Mouse (Mus musculus): Measurements from ENCODE around the gene Mpst. TPM values are rescaled to one million over a fixed set of nuclear protein-coding genes. Genes with fewer than 3 reads are reported as not detected.

The Mpst gene
- total RNA-seq, 1 experiment from 2014 or later, result 61.7 TPM

DNA sequence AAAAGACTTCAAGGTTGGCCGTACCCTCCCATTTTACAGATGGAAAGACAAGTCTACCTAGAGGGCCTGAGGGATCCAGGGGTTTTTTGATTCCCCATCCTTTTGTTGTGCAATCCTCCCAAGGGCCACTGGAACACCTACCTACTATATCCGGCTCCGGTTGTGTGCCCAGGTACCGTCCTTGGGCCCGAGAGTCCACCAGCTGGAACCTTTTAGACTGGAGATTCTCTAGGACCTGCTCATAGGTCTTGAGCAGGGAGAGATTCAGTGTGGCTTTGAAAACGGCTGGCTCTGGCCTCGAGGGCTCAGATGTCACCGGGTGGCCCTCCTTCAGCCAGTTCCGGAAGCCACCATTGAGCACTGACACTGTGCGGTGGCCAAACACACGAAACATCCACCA, 1.1 kb upstream of the Mpst start:
- no peak for DNase-seq

DNA sequence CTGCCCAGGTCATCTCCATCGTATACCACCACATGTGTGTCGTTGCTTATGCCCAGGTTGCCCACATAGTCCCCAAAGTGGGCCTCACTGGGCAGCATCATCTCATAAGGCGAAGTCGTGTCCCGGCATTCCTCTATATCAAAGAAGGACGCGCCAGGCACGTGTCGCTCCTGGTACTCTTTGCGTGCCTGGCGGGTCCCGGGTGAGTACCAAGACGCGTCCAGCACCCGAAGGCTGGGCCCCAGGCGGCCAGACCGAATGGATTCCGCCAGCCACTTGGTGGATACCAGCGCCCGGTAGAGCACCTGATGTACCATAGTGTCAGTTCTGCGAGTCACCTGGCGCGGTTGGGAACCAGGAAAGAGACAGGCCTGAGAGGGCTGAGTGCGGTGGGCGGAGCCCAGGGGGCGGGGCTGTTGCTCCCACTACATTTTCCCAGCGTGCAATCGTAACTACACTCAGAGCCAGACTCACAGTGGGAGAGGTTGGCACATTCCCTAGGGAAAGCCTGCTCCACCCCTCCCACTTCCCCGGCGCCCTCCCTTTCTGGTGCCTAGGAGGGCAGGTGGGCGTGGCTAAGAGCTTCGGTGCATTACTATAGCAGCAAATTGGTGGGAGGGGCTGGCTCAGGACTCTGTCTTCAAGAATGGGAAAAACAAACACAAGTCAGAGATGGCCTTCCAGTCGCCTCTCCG, 552 bp upstream of the Mpst start, which contains the start of gene Tst:
TSS of gene Tst (minus strand) at position 391 of the 695 bp plus-strand sequence.
- DNase-seq, result peak; percentile 93

DNA sequence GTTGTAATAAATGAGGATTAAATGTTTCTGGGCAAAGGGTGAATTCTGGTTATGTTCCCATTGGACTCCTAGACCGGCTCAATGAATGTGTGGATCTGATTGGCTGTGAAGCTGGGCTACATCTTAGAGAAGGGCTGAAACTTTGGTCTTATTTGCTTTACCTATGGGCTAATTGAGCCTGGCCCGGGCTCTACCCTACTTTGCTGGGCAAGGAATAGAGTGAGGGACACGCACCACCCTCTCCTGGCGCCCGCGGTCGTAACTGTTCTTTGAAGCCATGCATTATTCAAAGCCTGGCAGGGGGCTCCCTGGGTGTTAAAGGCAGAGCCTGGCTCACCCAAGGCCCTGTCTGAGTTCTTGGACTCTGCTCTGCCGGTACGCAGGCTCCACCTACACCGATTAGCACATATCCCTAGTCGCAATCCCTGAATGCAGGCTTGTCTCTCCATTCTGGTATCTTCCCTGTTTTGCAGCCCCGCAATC, 3.4 kb downstream of the Mpst start:
- DNase-seq, result no peak

- DNase-seq, result no peak
Observed at GRCm38 (mm10) chr15:78413083-78413718, 7.0 kb downstream of the Mpst start.

DNA sequence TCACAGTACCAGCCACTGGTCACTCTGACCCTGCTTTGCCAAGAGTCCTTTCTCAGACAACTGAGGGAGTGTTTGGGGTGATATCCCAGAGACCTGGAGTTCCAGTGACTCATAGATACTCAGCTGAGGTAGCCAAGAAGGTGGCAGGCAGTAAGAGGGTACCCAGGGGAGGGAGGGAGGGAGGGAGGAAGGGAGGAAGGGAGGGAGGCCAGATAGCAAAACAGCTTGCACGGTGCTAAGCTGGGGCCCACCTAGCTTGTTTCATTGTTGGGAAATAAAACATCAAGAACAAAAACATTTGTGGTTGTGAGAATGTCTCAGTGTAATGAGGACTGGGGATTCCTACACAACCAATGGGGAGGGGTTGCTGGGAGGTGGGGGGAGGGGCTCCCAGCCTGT, 7.5 kb downstream of the Mpst start:
- no peak for DNase-seq

DNA sequence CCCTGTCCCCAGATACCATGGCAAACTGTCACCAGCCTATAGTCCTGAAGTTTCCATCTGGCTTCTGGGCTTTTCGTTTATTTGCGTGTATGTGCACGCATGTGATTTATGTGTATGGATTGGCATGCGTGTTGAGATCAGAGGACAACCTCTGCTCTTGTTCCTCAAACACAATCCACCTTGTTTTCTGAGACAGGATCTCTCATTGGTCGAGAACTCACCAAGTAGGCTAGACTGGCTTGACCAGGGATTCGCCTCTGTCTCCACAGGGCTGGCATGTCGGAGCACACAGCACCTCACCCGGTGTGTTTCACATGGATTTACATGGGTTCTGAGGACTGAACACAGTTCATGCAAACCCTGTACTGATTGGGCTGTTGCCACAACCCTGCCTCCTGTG, 7.9 kb downstream of the Mpst start:
- DNase-seq, result no peak

DNA sequence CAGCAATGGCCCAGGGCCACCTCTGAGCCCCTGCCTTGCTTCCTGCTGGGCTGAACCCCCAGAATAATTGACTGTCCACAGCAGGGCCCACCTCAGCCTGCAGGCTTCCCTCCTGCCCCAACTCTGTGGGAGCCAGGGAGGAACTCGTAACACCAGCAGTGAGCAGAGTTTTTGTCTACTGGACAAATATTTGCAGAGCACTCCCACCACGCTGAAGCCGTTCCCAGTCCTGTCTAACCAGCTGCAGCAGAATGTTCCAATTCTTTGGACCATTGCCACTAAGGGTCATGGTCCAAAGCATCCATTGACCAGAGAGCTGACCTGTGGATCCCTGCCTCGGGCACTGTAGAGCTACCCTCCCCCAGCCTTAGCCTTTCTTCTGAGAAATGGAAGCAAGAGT, 10.7 kb downstream of the Mpst start:
- no peak for DNase-seq

DNA sequence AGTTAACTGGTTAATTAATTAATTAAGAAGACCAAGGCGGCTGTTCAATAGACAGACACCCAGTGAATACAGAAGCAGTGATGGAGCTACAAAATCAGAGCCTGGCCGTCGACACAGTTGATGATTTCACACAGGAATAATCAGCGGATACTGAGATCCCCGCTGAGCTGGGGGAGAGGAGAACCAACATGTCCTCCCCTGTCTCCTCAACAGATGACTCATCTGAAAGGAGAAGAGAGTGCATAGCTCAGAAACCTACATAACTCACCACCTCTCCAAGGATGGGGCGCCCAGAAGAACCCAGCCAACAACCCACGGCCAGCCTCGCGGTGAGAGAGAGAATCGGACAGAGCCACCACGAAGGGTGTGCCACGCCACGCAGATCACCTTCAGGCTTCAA, 14.2 kb downstream of the Mpst start:
- DNase-seq, result no peak

DNA sequence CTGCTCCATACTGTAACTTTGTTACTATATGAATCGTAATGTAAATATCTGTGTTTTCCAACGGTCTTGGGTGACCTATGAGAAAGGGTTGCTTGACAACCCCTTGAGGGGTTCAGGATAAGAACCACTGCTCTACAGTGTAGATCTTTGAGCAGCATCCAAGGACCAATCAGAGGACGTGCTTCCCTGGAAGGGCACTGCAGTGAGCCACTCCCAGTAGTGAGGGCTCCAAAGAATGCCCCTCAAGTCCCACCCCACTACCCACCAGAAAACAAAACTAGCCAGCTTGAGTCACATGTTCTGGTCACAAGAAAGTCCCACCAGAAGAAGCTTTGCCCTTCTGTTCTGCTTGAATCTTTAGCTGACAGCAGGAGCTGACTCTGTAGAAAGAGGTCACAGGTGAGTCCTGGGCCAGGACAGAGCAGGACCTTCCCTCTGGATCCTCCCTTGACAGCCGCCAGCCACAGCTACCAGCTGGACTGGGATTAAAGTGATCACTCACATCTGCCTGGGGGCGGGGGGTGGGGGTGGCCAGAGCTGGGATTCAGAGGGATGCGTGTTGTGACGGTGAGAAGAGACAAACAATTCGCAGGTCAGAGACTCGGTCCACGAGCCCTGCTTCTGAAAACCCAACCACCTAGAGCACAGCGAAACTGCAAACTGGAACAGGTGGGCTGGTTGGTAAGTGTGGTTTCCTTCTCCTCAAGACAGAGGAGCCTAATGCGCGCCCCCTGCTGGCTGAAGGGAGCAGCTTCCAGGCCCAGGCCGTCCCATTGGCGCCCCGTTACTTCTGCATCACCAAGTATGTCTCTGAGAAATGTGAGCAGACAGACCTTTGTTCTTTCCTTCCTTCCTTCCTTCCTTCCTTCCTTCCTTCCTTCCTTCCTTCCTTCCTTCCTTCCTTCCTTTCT, 16.1 kb downstream of the Mpst start:
- DNase-seq, result peak; percentile 91

GRCm38 (mm10) chr15:78424507-78424906, 18.3 kb downstream of the Mpst start:
- DNase-seq, result no peak

GRCm38 (mm10) chr15:78425230-78425629, 19.0 kb downstream of the Mpst start:
- DNase-seq, result no peak

DNA sequence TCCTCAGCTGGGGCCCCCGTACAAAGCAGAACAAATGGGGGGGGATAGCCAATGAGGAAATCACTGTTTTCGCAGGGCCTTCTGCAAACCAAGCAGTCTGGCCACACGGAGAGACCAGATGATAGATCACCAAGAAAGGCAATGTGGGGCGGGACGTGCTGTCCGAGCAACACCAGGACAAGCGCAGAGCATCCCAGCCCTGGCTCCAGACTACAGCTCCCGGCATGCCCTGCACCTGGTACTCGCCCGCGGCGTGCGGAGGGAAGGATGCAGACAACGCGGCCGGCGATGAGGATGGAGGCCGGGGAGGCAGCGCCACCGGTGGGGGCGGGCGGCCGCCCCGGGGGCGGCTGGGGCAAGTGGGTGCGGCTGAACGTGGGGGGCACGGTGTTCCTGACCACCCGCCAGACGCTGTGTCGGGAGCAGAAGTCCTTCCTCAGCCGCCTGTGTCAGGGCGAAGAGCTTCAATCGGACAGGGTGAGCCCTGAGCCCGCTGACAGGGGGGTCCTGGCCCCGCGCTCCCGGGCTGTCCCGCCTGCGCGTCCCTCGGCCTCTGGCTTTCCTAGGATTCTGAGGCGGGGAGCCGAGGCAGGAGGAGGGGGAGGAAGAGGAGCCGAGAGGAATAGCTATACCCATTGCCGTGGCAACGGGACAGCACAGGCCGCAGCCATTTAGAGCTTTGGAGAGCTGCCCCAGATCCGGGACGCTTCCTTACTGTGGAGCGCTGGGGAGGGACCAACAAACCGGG, 22.3 kb downstream of the Mpst start, which contains the start of gene Kctd17:
TSS of gene Kctd17 (plus strand) at position 174 of the 748 bp plus-strand sequence.
- peak; percentile 86 for DNase-seq

- DNase-seq, result no peak
Observed at GRCm38 (mm10) chr15:78429139-78429459, 22.9 kb downstream of the Mpst start.

DNA sequence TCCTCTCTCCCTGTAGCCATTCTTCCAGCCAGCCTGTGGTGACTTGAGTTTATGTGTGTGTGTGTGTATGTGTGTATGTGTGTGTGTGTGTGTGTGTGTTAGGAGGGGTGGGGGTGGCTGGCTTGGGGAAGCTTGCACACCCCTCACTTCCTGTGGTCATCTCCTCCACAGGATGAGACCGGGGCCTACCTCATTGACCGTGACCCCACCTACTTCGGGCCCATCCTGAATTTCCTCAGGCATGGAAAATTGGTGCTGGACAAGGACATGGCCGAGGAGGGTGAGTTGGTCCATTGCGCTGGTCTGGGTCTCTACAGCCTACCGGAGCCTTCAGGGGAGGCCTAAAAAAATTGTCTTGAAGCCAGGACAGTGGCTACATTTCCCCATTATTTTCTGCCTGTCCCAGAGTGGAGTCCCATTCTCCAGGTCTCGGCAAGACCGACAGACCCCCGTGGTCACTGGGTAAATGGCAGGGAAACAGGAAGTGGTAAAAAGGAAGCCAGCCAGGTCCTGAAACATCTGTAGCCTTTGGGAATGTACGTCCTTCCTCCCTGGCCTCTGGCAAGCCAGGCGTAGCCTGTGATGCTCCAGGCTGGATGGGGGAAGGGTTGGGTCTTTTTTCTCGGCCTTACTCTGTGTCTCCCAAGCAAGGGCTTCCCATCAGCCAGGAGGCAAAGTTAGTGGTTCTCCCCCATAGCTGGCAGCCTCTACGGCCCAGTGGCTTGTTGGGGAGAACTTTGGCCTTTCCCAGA, 23.8 kb downstream of the Mpst start:
- no peak for DNase-seq

- no peak for DNase-seq
Observed at GRCm38 (mm10) chr15:78430874-78431273, 24.7 kb downstream of the Mpst start.

DNA sequence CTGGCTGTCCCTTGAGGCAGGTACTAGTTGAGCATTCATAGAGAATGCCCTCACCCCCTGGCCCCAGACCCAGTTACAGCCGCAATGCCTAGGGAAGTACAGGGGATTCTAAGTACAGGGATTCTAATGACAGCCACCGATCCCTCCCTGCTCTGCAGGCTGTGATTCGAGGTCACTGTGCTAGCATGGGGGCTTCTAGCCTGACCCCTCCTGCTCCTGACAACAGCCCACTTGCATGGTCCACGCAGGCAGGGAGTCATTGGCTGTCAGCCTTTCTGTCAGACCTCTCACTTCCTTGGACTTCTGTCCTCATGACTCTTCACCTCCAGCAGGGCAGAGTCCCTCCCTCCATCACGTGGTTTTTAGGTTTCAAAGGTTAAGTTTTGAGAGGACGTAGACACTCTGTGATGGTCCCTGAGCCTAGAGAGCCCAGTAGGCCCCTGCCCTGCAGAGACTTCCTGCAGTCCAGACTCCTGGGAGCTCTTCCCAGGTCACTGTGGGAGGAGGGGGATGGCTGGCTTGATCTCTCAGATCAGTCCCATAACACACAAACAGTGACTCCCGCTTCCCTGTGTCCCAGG, 25.4 kb downstream of the Mpst start:
- DNase-seq, result no peak

- DNase-seq, result no peak
Observed at GRCm38 (mm10) chr15:78434896-78435520, 28.8 kb downstream of the Mpst start.

DNA sequence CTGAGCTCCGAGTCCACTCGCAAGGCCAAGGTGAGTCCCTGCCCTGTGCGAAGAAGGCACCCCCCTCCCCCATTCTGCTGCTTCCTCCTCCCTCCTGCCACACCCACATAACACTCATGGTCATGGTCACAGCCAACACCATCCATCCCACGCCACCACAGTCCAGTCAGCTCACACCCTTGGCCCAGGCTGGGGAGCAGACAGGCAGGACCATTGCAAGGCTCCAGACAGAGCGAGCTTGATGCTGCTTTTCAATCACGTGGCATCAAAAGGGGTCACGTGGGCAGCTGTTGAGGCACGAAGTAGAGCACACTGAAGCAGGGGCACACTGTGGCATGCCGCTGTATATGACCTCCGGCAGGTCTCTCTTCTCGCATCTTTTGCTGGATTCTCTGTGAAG, 29.5 kb downstream of the Mpst start:
- DNase-seq, result no peak

DNA sequence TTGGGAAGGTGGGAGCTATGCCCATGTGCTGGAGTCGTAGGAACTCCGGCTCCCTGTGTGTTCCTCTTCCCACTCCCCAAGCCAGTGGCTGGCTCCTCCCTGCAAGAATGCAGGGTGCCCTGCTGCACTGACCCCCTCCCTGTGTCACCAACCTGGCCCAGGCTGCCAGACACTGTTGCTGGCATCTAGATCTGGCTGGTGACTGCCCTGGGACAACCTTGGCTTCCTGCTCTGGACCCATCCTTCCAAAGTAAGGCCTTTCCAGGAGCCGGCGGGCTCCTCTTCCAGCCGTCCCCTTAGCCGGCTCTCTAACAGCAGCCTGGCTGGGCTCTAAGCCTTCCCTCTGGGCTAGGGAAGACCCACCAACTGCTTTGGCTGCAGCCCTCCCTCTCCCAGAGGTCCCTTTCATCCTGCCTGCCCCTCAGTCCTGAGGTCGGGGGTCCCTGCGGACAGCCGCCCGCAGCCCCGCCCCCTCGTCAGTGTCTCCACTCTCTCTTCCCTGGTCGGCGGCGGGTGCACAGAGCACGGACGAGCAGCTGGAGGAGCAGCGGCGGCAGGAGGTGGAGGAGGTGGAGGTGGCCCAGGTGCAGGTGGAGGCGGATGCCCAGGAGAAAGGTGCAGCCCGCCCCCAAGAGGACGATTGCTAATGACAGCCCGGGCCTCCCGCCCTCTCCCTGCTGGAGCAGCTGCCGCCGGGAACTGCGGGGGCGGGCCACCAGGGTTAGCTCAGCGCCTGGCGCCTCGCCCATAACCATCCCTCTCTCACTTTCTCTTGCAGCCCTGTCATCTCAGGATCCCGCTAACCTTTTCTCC, 30.4 kb downstream of the Mpst start:
- DNase-seq, result peak; percentile 94

All from adrenal gland, postnatal 25 days (tissue).